Mouse (Mus musculus) heart, embryonic 15.5 days (tissue): Measurements from ENCODE around the gene Rap1gap. TPM values are rescaled to one million over a fixed set of nuclear protein-coding genes. Genes with fewer than 3 reads are reported as not detected.

Experiments used
- ATAC-seq: fragments of 200-750 bp; cut with Nextera tagmentation; replicated peaks from 2 replicates; pipeline ENCODE4 v1.8.0; 2017; ENCODE audit warnings: low read depth, moderate TSS enrichment; ENCODE audit not compliant: insufficient number of reproducible peaks, insufficient read depth, low FRiP score
- H3K27ac ChIP-seq: fragments of 300-500 bp; sonication (generic); 2 replicates; pipeline ENCODE4 v1.5.1; 2015; ENCODE audit warnings: mild to moderate bottlenecking, inconsistent platforms
- H3K27me3 ChIP-seq: fragments of 300-500 bp; sonication (generic); 2 replicates; pipeline ENCODE4 v1.6.1; 2015; ENCODE audit warnings: inconsistent platforms
- H3K36me3 ChIP-seq: fragments of 300-500 bp; sonication (generic); 2 replicates; pipeline ENCODE4 v1.6.1; 2015; ENCODE audit warnings: mild to moderate bottlenecking, inconsistent platforms
- H3K4me1 ChIP-seq: fragments of 300-500 bp; sonication (generic); replicated peaks from 2 replicates; pipeline ENCODE4 v1.6.1; 2015; ENCODE audit warnings: inconsistent platforms
- H3K4me2 ChIP-seq: fragments of 300-500 bp; sonication (generic); 2 replicates; pipeline ENCODE4 v1.6.1; 2015; ENCODE audit warnings: inconsistent platforms, mild to moderate bottlenecking, moderate library complexity
- H3K4me3 ChIP-seq: fragments of 300-500 bp; sonication (generic); 2 replicates; pipeline ENCODE4 v1.5.1; 2015; ENCODE audit warnings: mild to moderate bottlenecking, inconsistent platforms
- H3K9ac ChIP-seq: fragments of 300-500 bp; sonication (generic); 2 replicates; pipeline ENCODE4 v1.6.1; 2015; ENCODE audit warnings: mild to moderate bottlenecking, inconsistent platforms
- H3K9me3 ChIP-seq: fragments of 300-500 bp; sonication (generic); replicated peaks from 2 replicates; pipeline ENCODE4 v1.6.1; 2016; ENCODE audit warnings: inconsistent platforms
- WGBS: fragments of 180-500 bp; shearing (Covaris S2); methylation state at CpG from one replicate; pipeline ENCODE4 v1.1.7; 2015; ENCODE audit warnings: mixed read lengths; 5-methylcytosine and 5-hydroxymethylcytosine counted together
- polyA plus RNA-seq: library from polyadenylated mRNA; unstranded; fragments of >200 nt; fragmentation: Nextera tagmentation; extraction: Ambion mirVana; gene quantifications from 2 replicates; pipeline ENCODE4 v1.2.1, GENCODE M21; 2015

Gene Rap1gap
- polyA plus RNA-seq, 1 experiment from 2014 or later = 5.6 TPM

DNA sequence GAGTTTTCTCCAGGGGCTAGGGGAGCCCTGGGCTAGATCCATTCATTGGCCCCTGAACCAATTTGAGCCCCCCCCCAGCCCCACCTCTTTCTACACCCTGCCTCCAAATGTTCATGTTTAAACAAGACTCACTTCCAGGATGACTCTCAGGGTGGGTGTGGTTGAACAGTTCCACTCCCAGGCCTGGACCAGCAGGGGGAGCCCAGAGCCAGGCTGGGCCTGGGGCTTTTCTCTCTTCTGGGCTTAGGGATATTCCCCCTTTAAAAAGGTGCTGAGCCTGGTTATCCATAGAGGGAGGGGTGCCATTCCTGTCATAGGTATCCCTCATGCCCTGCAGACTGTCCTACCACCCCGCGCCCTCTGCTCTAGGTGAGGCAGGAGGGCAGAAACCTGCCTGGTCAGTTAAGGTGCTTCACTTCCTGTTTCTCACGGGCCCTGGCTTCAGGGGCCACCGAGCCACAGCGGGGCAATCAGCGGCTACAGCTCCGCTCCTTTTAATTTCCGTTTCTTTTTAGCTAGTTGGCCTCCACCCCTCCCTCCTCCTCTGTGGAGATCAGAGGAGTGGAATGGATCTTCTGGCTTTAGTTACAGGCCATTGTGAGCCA lies 49.6 kb downstream of the Rap1gap start:
- H3K27me3 ChIP-seq = peaks cover 77% of the 10 kb centered on the region
- no peaks in the 10 kb centered on the region for H3K9me3 ChIP-seq

DNA sequence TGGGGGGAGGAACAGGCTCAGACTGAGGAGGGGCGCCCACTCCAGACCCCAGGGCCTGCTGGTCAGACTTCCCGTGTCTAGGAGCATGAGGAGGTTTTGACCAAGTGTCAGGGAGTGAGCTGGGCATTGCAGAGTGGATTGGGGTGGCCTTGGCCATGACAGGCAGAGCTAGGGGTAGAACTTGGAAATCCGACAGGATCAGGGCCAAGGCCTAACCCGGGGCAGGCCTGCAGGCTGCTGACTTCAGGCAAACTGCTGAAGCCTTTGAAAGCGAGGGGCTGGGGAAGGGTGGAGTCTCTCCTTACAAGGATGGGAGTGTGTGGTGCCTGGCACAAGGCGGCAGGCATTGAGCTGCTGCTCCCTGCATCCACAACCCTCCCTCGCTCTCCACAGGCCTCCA lies 52.5 kb downstream of the Rap1gap start:
- WGBS = 66% methylated on average over 7 of the region's 7 CpGs
- Histone ChIP-seq H3K4me1 (peaks cover 12% of the 10 kb centered on the region), H3K27ac (no peak overlapping the region), H3K9me3 (no peaks in the 10 kb centered on the region), H3K9ac (no peak overlapping the region), H3K36me3 (no peaks in the 10 kb centered on the region), H3K27me3 (peaks cover 82% of the 10 kb centered on the region), H3K4me2 (no peak overlapping the region), H3K4me3 (no peak overlapping the region)
- ATAC-seq = no peak

More for the DNA sequence above, 49.6 kb downstream of the Rap1gap start:
- no peak overlapping the region for H3K27ac ChIP-seq
- H3K4me3 ChIP-seq = no peak overlapping the region
- WGBS = 36% methylated on average over 8 of the region's 8 CpGs
- no peak overlapping the region for H3K4me2 ChIP-seq
- no peaks in the 10 kb centered on the region for H3K36me3 ChIP-seq
- ATAC-seq = no peak
- peaks cover 5% of the 10 kb centered on the region for H3K4me1 ChIP-seq
- no peak overlapping the region for H3K9ac ChIP-seq

DNA sequence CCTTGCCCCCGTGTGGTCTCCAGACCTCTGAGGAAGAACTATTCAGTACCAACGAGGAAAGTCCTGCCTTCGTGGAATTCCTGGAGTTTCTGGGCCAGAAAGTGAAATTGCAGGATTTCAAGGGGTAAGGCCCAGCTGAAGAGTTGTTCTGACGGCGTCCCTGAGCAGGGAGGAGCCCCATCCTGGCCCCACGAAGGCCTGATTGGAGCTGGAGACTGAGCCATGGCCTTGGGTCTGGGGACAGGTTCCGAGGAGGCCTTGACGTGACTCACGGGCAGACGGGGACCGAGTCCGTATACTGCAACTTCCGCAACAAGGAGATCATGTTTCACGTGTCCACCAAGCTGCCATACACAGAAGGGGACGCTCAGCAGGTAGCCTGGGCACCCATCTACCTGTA lies 53.1 kb downstream of the Rap1gap start:
- H3K4me2 ChIP-seq = no peak overlapping the region
- WGBS = 70% methylated on average over 15 of the region's 15 CpGs
- peaks cover 84% of the 10 kb centered on the region for H3K27me3 ChIP-seq
- no peak overlapping the region for H3K27ac ChIP-seq
- peaks cover 12% of the 10 kb centered on the region for H3K4me1 ChIP-seq
- no peaks in the 10 kb centered on the region for H3K36me3 ChIP-seq
- no peaks in the 10 kb centered on the region for H3K9me3 ChIP-seq
- H3K9ac ChIP-seq = no peak overlapping the region
- ATAC-seq = no peak
- H3K4me3 ChIP-seq = no peak overlapping the region

DNA sequence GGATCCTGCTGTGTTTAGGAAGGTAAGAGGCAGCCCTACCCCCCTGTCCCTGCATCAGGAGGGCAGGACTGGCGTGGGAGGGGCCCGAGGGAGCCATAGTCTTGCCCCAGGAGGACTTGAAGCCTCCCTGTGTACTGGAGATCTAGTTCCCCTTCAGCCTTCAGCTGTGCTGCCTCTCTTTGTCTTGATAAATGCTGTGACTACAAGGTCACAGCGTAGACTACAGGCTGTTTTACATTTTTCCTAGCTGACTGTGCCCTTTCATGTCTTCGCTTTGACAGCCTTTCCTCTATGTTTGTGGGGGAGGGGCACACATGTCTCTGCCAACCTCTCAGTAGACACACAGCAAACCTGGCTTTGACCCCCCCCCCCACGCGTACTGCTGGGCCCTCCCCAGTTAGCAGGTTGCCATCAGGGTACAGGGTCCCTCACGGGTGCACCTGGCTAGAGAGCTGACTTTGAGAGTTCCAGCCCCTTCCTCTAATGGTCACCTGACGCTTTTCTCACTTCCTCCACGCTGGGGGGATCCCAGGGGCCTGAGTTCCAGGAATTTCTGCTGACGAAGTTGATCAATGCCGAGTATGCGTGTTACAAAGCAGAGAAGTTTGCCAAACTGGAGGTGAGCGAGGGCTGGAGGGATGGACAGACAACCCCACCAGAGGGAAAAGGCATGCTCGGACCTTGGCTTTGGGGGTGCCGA lies 55.0 kb downstream of the Rap1gap start:
- ATAC-seq = no peak
- Histone ChIP-seq H3K27ac (no peak overlapping the region), H3K9ac (peak overlapping the region; percentile 23; the same call in 1 of the 2 replicates), H3K27me3 (peaks cover 91% of the 10 kb centered on the region), H3K4me1 (peaks cover 27% of the 10 kb centered on the region), H3K4me3 (no peak overlapping the region), H3K36me3 (no peaks in the 10 kb centered on the region), H3K4me2 (0 out of 2 replicates have a peak overlapping the region, but pooled peaks have one; percentile 11), H3K9me3 (no peaks in the 10 kb centered on the region)
- WGBS = 22% methylated on average over 15 of the region's 15 CpGs

DNA sequence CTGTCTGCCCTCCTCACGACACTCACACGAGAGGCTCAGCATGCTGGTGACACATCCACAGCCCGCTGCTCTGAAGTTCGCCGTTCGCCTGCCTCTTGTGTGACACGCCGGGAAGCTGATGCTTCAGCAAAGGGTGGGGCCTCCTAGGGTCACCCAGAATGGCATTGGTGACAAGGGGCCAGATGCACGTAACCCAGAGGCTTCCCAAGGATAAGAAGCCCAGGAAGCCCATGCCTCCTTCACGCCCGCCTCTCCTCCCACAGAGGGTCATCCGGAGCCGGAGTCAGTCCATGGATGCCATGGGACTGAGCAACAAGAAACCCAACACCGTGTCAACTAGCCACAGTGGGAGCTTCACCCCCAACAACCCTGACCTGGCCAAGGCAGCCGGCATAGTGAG lies 57.0 kb downstream of the Rap1gap start:
- Histone ChIP-seq H3K36me3 (no peaks in the 10 kb centered on the region), H3K27ac (no peak overlapping the region), H3K4me1 (peaks cover 32% of the 10 kb centered on the region), H3K4me2 (no peak overlapping the region), H3K9ac (no peak overlapping the region), H3K9me3 (no peaks in the 10 kb centered on the region), H3K27me3 (peaks cover 95% of the 10 kb centered on the region), H3K4me3 (no peak overlapping the region)
- ATAC-seq = no peak
- WGBS = 83% methylated on average over 15 of the region's 15 CpGs

- H3K4me1 ChIP-seq = peaks cover 32% of the 10 kb centered on the region
- H3K4me3 ChIP-seq = no peak overlapping the region
- no peaks in the 10 kb centered on the region for H3K36me3 ChIP-seq
- H3K9me3 ChIP-seq = no peaks in the 10 kb centered on the region
- H3K9ac ChIP-seq = no peak overlapping the region
- H3K27me3 ChIP-seq = peaks cover 96% of the 10 kb centered on the region
- no peak for ATAC-seq
- H3K4me2 ChIP-seq = no peak overlapping the region
- H3K27ac ChIP-seq = no peak overlapping the region
- WGBS = 78% methylated on average over 3 of the region's 3 CpGs
These were observed 57.7 kb downstream of the Rap1gap start for GRCm38 (mm10) chr4:137722230-137722629.

- peak overlapping the region; percentile 53 for H3K4me2 ChIP-seq
- H3K9ac ChIP-seq = no peak overlapping the region
- no peaks in the 10 kb centered on the region for H3K36me3 ChIP-seq
- no peaks in the 10 kb centered on the region for H3K9me3 ChIP-seq
- peaks cover 36% of the 10 kb centered on the region for H3K4me1 ChIP-seq
- 0 out of 2 replicates have a peak overlapping the region, but pooled peaks have one; percentile 31 for H3K4me3 ChIP-seq
- 16% methylated on average over 12 of the region's 12 CpGs for WGBS
- ATAC-seq = no peak
- no peak overlapping the region for H3K27ac ChIP-seq
- H3K27me3 ChIP-seq = peaks cover 98% of the 10 kb centered on the region
These were observed 58.3 kb downstream of the Rap1gap start for GRCm38 (mm10) chr4:137722692-137723427.

DNA sequence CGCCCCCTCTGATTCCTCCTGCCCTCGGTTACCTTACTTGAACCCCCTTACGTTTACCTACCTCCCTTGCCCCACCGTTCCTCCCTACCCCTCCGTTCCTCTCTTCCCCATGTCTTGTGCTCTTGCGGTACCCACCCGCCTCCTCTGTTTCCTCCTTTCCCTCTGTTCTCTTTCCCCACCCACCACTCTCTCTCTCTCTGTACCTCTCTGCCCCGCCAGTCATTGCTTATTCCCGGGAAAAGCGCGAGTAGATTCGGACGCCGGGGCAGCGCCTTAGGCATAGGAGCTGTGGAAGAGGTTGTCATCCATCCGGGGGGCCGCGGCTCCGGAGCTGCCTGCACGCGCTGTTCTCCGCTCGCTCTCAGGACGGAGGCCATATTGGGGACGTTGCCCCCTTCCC lies 59.0 kb downstream of the Rap1gap start:
- Histone ChIP-seq H3K27ac (no peak overlapping the region), H3K36me3 (no peaks in the 10 kb centered on the region), H3K27me3 (peaks cover 98% of the 10 kb centered on the region), H3K9me3 (no peaks in the 10 kb centered on the region), H3K4me2 (peak overlapping the region; percentile 53), H3K4me1 (peaks cover 38% of the 10 kb centered on the region), H3K4me3 (peak overlapping the region; percentile 31), H3K9ac (0 out of 2 replicates have a peak overlapping the region, but pooled peaks have one; percentile 3)
- 29% methylated on average over 25 of the region's 25 CpGs for WGBS
- ATAC-seq = no peak

- Histone ChIP-seq H3K27ac (0 out of 2 replicates have a peak overlapping the region, but pooled peaks have one; percentile 17), H3K9me3 (no peaks in the 10 kb centered on the region), H3K4me1 (peaks cover 39% of the 10 kb centered on the region), H3K4me2 (peak overlapping the region; percentile 53), H3K9ac (peak overlapping the region; percentile 3; the same call in 1 of the 2 replicates), H3K4me3 (peak overlapping the region; percentile 31), H3K27me3 (peaks cover 98% of the 10 kb centered on the region), H3K36me3 (no peaks in the 10 kb centered on the region)
- ATAC-seq = peak; percentile 24; the same call in 1 of the 2 replicates
- WGBS = 34% methylated on average over 11 of the region's 11 CpGs
These were observed 59.7 kb downstream of the Rap1gap start for GRCm38 (mm10) chr4:137724212-137724611.

GRCm38 (mm10) chr4:137724766-137725165 lies 60.2 kb downstream of the Rap1gap start:
- Histone ChIP-seq H3K9ac (peak overlapping the region; percentile 3; the same call in 1 of the 2 replicates), H3K4me3 (peak overlapping the region; percentile 31), H3K4me1 (peaks cover 33% of the 10 kb centered on the region), H3K27me3 (peaks cover 98% of the 10 kb centered on the region), H3K36me3 (no peaks in the 10 kb centered on the region), H3K27ac (0 out of 2 replicates have a peak overlapping the region, but pooled peaks have one; percentile 17), H3K4me2 (peak overlapping the region; percentile 53), H3K9me3 (no peaks in the 10 kb centered on the region)
- 39% methylated on average over 8 of the region's 8 CpGs for WGBS
- ATAC-seq = no peak; the same call in 1 of the 2 replicates

GRCm38 (mm10) chr4:137725541-137726145 lies 61.1 kb downstream of the Rap1gap start:
- H3K36me3 ChIP-seq = no peaks in the 10 kb centered on the region
- no peak overlapping the region for H3K4me2 ChIP-seq
- H3K9ac ChIP-seq = no peak overlapping the region
- no peak for ATAC-seq
- 73% methylated on average over 13 of the region's 13 CpGs for WGBS
- H3K27ac ChIP-seq = no peak overlapping the region
- H3K4me3 ChIP-seq = no peak overlapping the region
- H3K27me3 ChIP-seq = peaks cover 96% of the 10 kb centered on the region
- no peaks in the 10 kb centered on the region for H3K9me3 ChIP-seq
- H3K4me1 ChIP-seq = peaks cover 33% of the 10 kb centered on the region
